Mouse (Mus musculus) CH12.LX (cell line): ENCODE results near the gene Cry2.
"Not testable (repeated sequence)": the region's sequence is repeated elsewhere in the genome, so short reads cannot be mapped to it uniquely, and the experiment has no call there.

Source experiments
- CTCF ChIP-seq, 2 experiments: IDR thresholded peaks in 1 of 2; conservative IDR thresholded peaks in 1 of 2; 2 replicates each; pipeline ENCODE4 v1.5.1; 2011 to 2012; ENCODE audit warnings: low read depth in 2 of 2, low read length in 2 of 2, improper control_type of control experiment in 1 of 2, inconsistent platforms in 1 of 2, mild to moderate bottlenecking in 1 of 2, moderate library complexity in 1 of 2
- HCFC1 ChIP-seq: IDR thresholded peaks from 2 replicates; pipeline ENCODE4 v1.6.1; 2012; ENCODE audit warnings: low read depth, mild to moderate bottlenecking, inconsistent platforms, low read length, improper control_type of control experiment
- POLR2A ChIP-seq: IDR thresholded peaks from 2 replicates; pipeline ENCODE4 v1.6.1; 2011; ENCODE audit warnings: low read depth, mild to moderate bottlenecking, improper control_type of control experiment, low read length
- RAD21 ChIP-seq: IDR thresholded peaks from 2 replicates; pipeline ENCODE4 v1.6.1; 2011; ENCODE audit warnings: low read depth, mild to moderate bottlenecking, low read length, improper control_type of control experiment, moderate library complexity
- USF1 ChIP-seq: IDR thresholded peaks from 2 replicates; pipeline ENCODE4 v1.6.1; 2014; ENCODE audit warnings: low read depth, mild to moderate bottlenecking, inconsistent platforms, low read length, improper control_type of control experiment
- ZKSCAN1 ChIP-seq: IDR thresholded peaks from 2 replicates; pipeline ENCODE4 v1.6.1; 2012; ENCODE audit warnings: low read depth, inconsistent platforms, low read length, improper control_type of control experiment, borderline replicate concordance

DNA sequence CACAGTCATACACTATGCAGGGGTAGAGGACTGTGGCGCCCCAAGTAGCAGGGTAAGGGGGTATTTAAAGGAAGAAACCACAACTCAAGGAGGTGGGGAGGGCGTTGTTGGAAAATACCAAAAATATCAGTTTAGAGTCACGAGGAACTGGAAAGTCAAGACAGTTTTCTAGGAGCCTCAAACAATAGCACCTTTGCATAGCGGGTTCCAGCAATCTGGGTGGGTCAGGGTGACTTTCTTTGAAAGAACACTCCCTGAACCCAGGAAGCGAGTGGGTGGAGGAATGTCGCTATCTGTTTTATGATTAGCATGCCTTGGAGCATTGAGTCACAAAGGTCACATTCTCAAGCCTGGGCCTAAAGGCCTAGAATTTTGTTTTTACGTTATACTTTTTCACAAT is 42.7 kb upstream of the Cry2 start:
- not testable (repeated sequence) for TF ChIP-seq USF1; CTCF (conservative IDR thresholded peaks at IDR 0.05 in 1 of 2, IDR thresholded peaks at IDR 0.05 in 1 of 2; ENCODE audit: low read depth in 2 of 2, low read length in 2 of 2); POLR2A; ZKSCAN1; HCFC1; RAD21
